Mouse (Mus musculus): ENCODE results near the gene Crim1. TPM values are rescaled to one million over a fixed set of nuclear protein-coding genes. Genes with fewer than 3 reads are reported as not detected.

Crim1 gene
- polyA plus RNA-seq, 2 experiments, result 10.5 to 22.9 TPM

- ATAC-seq (ENCODE audit: low FRiP score, low read depth) (no peak), DNase-seq (ENCODE audit: low spot score) (no peak)
- H3K9me3 ChIP-seq (ENCODE audit: control insufficient read depth, low read length), result no peaks in the 10 kb centered on the region
- TF ChIP-seq POLR2A (IDR thresholded peaks at IDR 0.05; ENCODE audit: borderline replicate concordance, extremely low read depth, insufficient read depth, insufficient read length), result no peak
- no peak overlapping the region for H3K27ac ChIP-seq (replicated peaks; ENCODE audit: low read depth, low read length)
- H3K4me1 ChIP-seq (ENCODE audit: control insufficient read depth, insufficient read depth, low read length), result peaks cover 56% of the 10 kb centered on the region
- H3K36me3 ChIP-seq (ENCODE audit: control insufficient read depth, insufficient read depth, low read length), result peaks cover 4% of the 10 kb centered on the region
- no peaks in the 10 kb centered on the region for H3K27me3 ChIP-seq (ENCODE audit: control insufficient read depth, insufficient read depth, low read length)
- no peak overlapping the region for H3K9ac ChIP-seq (ENCODE audit: low read depth, low read length, severe bottlenecking)
- H3K4me2 ChIP-seq (replicated peaks; ENCODE audit: low read depth, low read length, severe bottlenecking), result no peak overlapping the region
- 79% methylated on average over 2 of the region's 2 CpGs for WGBS
- no peak overlapping the region for H3K4me3 ChIP-seq (replicated peaks; ENCODE audit: low read length)
Observed at GRCm38 (mm10) chr17:78209646-78210045, 9.6 kb downstream of the Crim1 start.

- no peaks in the 10 kb centered on the region for H3K27me3 ChIP-seq (ENCODE audit: control insufficient read depth, insufficient read depth, low read length)
- TF ChIP-seq POLR2A (IDR thresholded peaks at IDR 0.05; ENCODE audit: borderline replicate concordance, extremely low read depth, insufficient read depth, insufficient read length), result no peak
- DNase-seq (ENCODE audit: low spot score), result no peak
- H3K4me3 ChIP-seq (replicated peaks; ENCODE audit: low read length), result no peak overlapping the region
- H3K4me1 ChIP-seq (ENCODE audit: control insufficient read depth, insufficient read depth, low read length), result peaks cover 60% of the 10 kb centered on the region
- H3K27ac ChIP-seq (replicated peaks; ENCODE audit: low read depth, low read length), result no peak overlapping the region
- WGBS, result 29% methylated on average over 5 of the region's 5 CpGs
- H3K36me3 ChIP-seq (ENCODE audit: control insufficient read depth, insufficient read depth, low read length), result peaks cover 4% of the 10 kb centered on the region
- no peaks in the 10 kb centered on the region for H3K9me3 ChIP-seq (ENCODE audit: control insufficient read depth, low read length)
- no peak overlapping the region for H3K9ac ChIP-seq (ENCODE audit: low read depth, low read length, severe bottlenecking)
- H3K4me2 ChIP-seq (replicated peaks; ENCODE audit: low read depth, low read length, severe bottlenecking), result no peak overlapping the region
- ATAC-seq (ENCODE audit: low FRiP score, low read depth), result no peak
Observed at GRCm38 (mm10) chr17:78211881-78212280, 11.8 kb downstream of the Crim1 start.

GRCm38 (mm10) chr17:78213128-78213527 lies 13.1 kb downstream of the Crim1 start:
- no peak for ATAC-seq (ENCODE audit: low FRiP score, low read depth)
- TF ChIP-seq POLR2A (IDR thresholded peaks at IDR 0.05; ENCODE audit: borderline replicate concordance, extremely low read depth, insufficient read depth, insufficient read length), result no peak
- WGBS, result 21% methylated on average over 6 of the region's 6 CpGs
- no peak overlapping the region for H3K27ac ChIP-seq (replicated peaks; ENCODE audit: low read depth, low read length)
- peaks cover 52% of the 10 kb centered on the region for H3K4me1 ChIP-seq (ENCODE audit: control insufficient read depth, insufficient read depth, low read length)
- peaks cover 4% of the 10 kb centered on the region for H3K36me3 ChIP-seq (ENCODE audit: control insufficient read depth, insufficient read depth, low read length)
- H3K9ac ChIP-seq (ENCODE audit: low read depth, low read length, severe bottlenecking), result no peak overlapping the region
- H3K27me3 ChIP-seq (ENCODE audit: control insufficient read depth, insufficient read depth, low read length), result no peaks in the 10 kb centered on the region
- peak overlapping the region; percentile 18; the same call in 1 of the 2 replicates for H3K4me2 ChIP-seq (replicated peaks; ENCODE audit: low read depth, low read length, severe bottlenecking)
- H3K4me3 ChIP-seq (replicated peaks; ENCODE audit: low read length), result no peak overlapping the region
- peak; percentile 48 for DNase-seq (ENCODE audit: low spot score)
- no peaks in the 10 kb centered on the region for H3K9me3 ChIP-seq (ENCODE audit: control insufficient read depth, low read length)

GRCm38 (mm10) chr17:78216526-78216925 lies 16.5 kb downstream of the Crim1 start:
- Histone ChIP-seq H3K4me3 (replicated peaks; ENCODE audit: low read length) (no peak overlapping the region), H3K4me2 (replicated peaks; ENCODE audit: low read depth, low read length, severe bottlenecking) (no peak overlapping the region), H3K9me3 (ENCODE audit: control insufficient read depth, low read length) (no peaks in the 10 kb centered on the region), H3K4me1 (ENCODE audit: control insufficient read depth, insufficient read depth, low read length) (peaks cover 53% of the 10 kb centered on the region), H3K27ac (replicated peaks; ENCODE audit: low read depth, low read length) (no peak overlapping the region), H3K9ac (ENCODE audit: low read depth, low read length, severe bottlenecking) (no peak overlapping the region), H3K36me3 (ENCODE audit: control insufficient read depth, insufficient read depth, low read length) (peaks cover 4% of the 10 kb centered on the region), H3K27me3 (ENCODE audit: control insufficient read depth, insufficient read depth, low read length) (no peaks in the 10 kb centered on the region)
- ATAC-seq (ENCODE audit: low FRiP score, low read depth), result no peak
- DNase-seq (ENCODE audit: low spot score), result no peak
- TF ChIP-seq POLR2A (IDR thresholded peaks at IDR 0.05; ENCODE audit: borderline replicate concordance, extremely low read depth, insufficient read depth, insufficient read length), result no peak
- WGBS, result 53% methylated on average over 3 of the region's 3 CpGs

GRCm38 (mm10) chr17:78217406-78217805 lies 17.4 kb downstream of the Crim1 start:
- H3K4me1 ChIP-seq (ENCODE audit: control insufficient read depth, insufficient read depth, low read length), result peaks cover 49% of the 10 kb centered on the region
- no peak for DNase-seq (ENCODE audit: low spot score)
- no peak for ATAC-seq (ENCODE audit: low FRiP score, low read depth)
- H3K4me2 ChIP-seq (replicated peaks; ENCODE audit: low read depth, low read length, severe bottlenecking), result no peak overlapping the region
- H3K9me3 ChIP-seq (ENCODE audit: control insufficient read depth, low read length), result no peaks in the 10 kb centered on the region
- H3K27ac ChIP-seq (replicated peaks; ENCODE audit: low read depth, low read length), result no peak overlapping the region
- no peak for TF ChIP-seq POLR2A (IDR thresholded peaks at IDR 0.05; ENCODE audit: borderline replicate concordance, extremely low read depth, insufficient read depth, insufficient read length)
- H3K4me3 ChIP-seq (replicated peaks; ENCODE audit: low read length), result no peak overlapping the region
- peaks cover 4% of the 10 kb centered on the region for H3K36me3 ChIP-seq (ENCODE audit: control insufficient read depth, insufficient read depth, low read length)
- no peaks in the 10 kb centered on the region for H3K27me3 ChIP-seq (ENCODE audit: control insufficient read depth, insufficient read depth, low read length)
- WGBS, result 54% methylated on average over 6 of the region's 6 CpGs
- H3K9ac ChIP-seq (ENCODE audit: low read depth, low read length, severe bottlenecking), result no peak overlapping the region

All from limb, embryonic 14.5 days (tissue).